Mouse (Mus musculus) olfactory bulb, adult 2 months (tissue): Measurements from ENCODE around the gene 1700013G24Rik. TPM values are rescaled to one million over a fixed set of nuclear protein-coding genes. Genes with fewer than 3 reads are reported as not detected.

Experiments used
- H3K27ac ChIP-seq: fragments of 200-500 bp; 2 replicates; pipeline ENCODE4 v1.5.1; 2012; ENCODE audit warnings: low read depth, low read length; ENCODE audit not compliant: insufficient read depth
- H3K4me1 ChIP-seq: fragments of 200-500 bp; 2 replicates; pipeline ENCODE4 v1.6.1; 2012; ENCODE audit warnings: low read length; ENCODE audit not compliant: control insufficient read depth, insufficient read depth
- H3K4me3 ChIP-seq: fragments of 200-500 bp; 2 replicates; pipeline ENCODE4 v1.5.1; 2012; ENCODE audit warnings: mild to moderate bottlenecking, low read depth, low read length, moderate library complexity; ENCODE audit not compliant: insufficient read depth
- CTCF ChIP-seq: fragments of 200-500 bp; IDR thresholded peaks from 2 replicates; pipeline ENCODE4 v1.5.1; 2012; ENCODE audit warnings: low read depth, mild to moderate bottlenecking, low read length, moderate library complexity; ENCODE audit not compliant: insufficient read depth
- POLR2A ChIP-seq: fragments of 200-500 bp; IDR thresholded peaks from 2 replicates; pipeline ENCODE4 v1.6.1; 2012; ENCODE audit warnings: mild to moderate bottlenecking, low read depth, low read length, moderate library complexity; ENCODE audit not compliant: insufficient read depth
- WGBS: fragments of 180-500 bp; shearing (Covaris S2); methylation state at CpG from one replicate; pipeline ENCODE4 v1.1.7; 2018; 5-methylcytosine and 5-hydroxymethylcytosine counted together
- polyA plus RNA-seq: library from polyadenylated mRNA; stranded (reverse); fragments of >200 nt; gene quantifications from 2 replicates; pipeline ENCODE4 v1.2.4, GENCODE M21; 2012; ENCODE audit warnings: low replicate concordance; ENCODE audit not compliant: missing spikeins, insufficient read depth, insufficient read length

Gene 1700013G24Rik
- polyA plus RNA-seq, 1 experiment: not detected

DNA sequence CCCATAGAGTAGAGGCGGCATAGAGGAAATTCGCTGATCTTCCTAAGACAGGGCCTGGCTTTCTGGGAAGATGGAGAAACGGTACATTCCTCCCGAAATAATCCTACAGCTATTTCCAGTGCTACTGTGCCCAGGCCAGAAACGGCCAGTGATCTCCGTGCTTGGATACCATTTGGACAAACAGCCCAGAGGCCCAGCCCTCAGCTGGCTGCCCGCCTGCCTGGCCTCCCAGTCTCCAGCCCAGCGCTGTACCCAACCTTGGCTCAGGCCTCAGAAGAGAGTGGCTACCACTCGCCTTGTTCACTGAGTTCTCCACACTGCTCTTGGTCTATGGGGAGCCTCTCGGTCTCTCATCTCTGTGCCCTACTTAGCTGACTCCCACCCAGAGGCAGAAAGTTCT is 3.4 kb upstream of the 1700013G24Rik start:
- 78% methylated on average over 10 of the region's 10 CpGs for WGBS
- TF ChIP-seq POLR2A (no peak), CTCF (no peak)
- Histone ChIP-seq H3K27ac (no peak overlapping the region), H3K4me1 (peaks cover 16% of the 10 kb centered on the region), H3K4me3 (no peak overlapping the region)

GRCm38 (mm10) chr4:137452190-137452589 is 894 bp upstream of the 1700013G24Rik start:
- Histone ChIP-seq H3K4me1 (peaks cover 16% of the 10 kb centered on the region), H3K4me3 (no peak overlapping the region), H3K27ac (no peak overlapping the region)
- WGBS: 98% methylated on average over 6 of the region's 6 CpGs
- TF ChIP-seq POLR2A (no peak), CTCF (no peak)

- Histone ChIP-seq H3K4me3 (no peak overlapping the region), H3K4me1 (no peaks in the 10 kb centered on the region), H3K27ac (no peak overlapping the region)
- WGBS: 93% methylated on average over 14 of the region's 14 CpGs
- no peak for TF ChIP-seq POLR2A
- TF ChIP-seq CTCF: no peak
Measured at GRCm38 (mm10) chr4:137454582-137454981, 1.5 kb downstream of the 1700013G24Rik start.

DNA sequence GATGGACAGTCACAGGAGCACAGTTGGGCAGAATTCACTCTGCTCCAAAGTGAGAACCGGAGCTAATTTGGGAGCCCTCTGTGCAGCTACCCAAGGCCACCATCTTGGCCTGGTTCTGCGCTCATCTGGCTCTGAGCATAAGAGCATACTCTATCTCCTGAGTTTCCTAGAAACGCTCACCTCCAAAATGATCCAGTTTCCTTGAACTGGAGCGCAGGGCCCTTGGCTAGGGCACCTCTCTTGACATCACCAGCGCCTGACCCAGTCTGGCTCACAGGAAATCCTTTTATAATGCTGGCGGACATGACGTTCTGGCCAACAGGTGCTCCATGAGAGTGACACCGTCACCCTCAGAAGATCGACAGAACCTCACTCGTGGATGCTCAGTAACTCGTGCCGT is 3.5 kb downstream of the 1700013G24Rik start:
- WGBS: 87% methylated on average over 12 of the region's 12 CpGs
- no peak overlapping the region for H3K4me3 ChIP-seq
- no peak overlapping the region for H3K27ac ChIP-seq
- TF ChIP-seq CTCF: no peak
- TF ChIP-seq POLR2A: no peak
- no peaks in the 10 kb centered on the region for H3K4me1 ChIP-seq

GRCm38 (mm10) chr4:137457292-137457691 is 4.2 kb downstream of the 1700013G24Rik start:
- no peak overlapping the region for H3K27ac ChIP-seq
- no peak for TF ChIP-seq CTCF
- no peak for TF ChIP-seq POLR2A
- 80% methylated on average over 4 of the region's 4 CpGs for WGBS

DNA sequence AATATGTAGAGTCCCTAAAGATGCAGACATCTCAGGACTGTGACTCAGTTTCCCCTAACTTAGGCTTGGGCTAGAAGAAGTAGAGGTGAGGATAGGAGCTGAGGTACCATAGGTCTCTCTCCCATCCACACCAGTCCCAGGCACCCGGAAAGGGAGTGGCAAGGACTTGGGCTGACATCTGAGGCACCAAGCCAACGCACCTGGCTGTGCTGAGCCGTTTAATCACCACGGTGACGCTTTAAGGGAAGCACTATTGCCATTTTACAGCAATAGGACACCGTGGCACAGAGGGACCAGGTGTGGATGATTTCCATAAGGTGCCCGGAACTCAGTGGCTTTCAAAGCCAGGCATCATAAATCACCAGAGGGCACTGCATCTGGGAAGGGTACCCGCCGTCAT is 5.2 kb downstream of the 1700013G24Rik start:
- 80% methylated on average over 9 of the region's 9 CpGs for WGBS
- H3K4me1 ChIP-seq: no peaks in the 10 kb centered on the region
- TF ChIP-seq CTCF (no peak), POLR2A (no peak)
- no peak overlapping the region for H3K4me3 ChIP-seq
- H3K27ac ChIP-seq: no peak overlapping the region

More at GRCm38 (mm10) chr4:137457292-137457691, 4.2 kb downstream of the 1700013G24Rik start:
- no peaks in the 10 kb centered on the region for H3K4me1 ChIP-seq
- no peak overlapping the region for H3K4me3 ChIP-seq

DNA sequence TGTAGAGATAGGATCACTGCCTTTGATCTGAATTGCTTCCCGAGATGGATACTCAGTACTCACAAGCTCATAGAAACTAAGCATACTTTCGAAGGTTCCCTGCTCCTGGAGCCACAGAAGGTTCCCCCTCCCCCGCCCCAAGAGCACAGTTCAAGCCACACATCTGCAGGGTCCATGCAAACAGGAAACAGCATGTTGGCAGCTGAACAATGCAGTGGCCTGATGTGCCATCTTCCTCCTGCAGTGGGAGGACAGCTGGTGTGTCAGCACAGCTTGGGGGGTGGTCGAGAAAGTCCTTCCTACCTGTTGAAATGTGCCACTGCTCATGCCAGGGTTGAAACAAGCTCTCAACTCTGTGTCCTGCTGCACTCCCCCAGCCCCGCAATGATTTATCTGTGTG is 5.8 kb downstream of the 1700013G24Rik start:
- no peaks in the 10 kb centered on the region for H3K4me1 ChIP-seq
- no peak for TF ChIP-seq POLR2A
- 71% methylated on average over 5 of the region's 5 CpGs for WGBS
- H3K4me3 ChIP-seq: no peak overlapping the region
- H3K27ac ChIP-seq: no peak overlapping the region

DNA sequence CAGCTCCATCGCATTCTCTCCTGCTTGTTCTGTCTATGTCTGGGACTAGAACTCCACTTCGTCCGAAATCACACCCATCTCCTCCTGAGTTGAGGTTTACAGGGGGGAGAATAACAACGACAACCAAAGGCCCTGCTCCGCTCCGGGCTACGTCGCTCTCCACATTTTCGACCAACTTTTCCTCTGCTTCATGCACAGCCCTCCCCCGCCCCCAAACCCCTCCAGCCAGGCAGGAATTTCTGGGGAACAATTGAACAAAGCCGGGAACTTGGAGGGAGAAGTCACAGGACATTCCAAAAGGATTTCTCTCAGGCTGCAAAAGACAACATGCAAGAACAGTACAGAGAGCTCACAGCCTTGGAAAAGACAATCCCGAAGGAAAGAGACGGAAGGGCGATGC is 7.6 kb downstream of the 1700013G24Rik start:
- TF ChIP-seq CTCF (no peak), POLR2A (no peak)
- Histone ChIP-seq H3K4me1 (0 out of 2 replicates have a peak, but pooled peaks cover 3% of the 10 kb centered on the region), H3K27ac (no peak overlapping the region), H3K4me3 (no peak overlapping the region)
- WGBS: 79% methylated on average over 14 of the region's 14 CpGs

GRCm38 (mm10) chr4:137461217-137461616 is 8.1 kb downstream of the 1700013G24Rik start:
- TF ChIP-seq CTCF: no peak
- TF ChIP-seq POLR2A: no peak

More at GRCm38 (mm10) chr4:137461217-137461616, 8.1 kb downstream of the 1700013G24Rik start:
- no peak overlapping the region for H3K27ac ChIP-seq
- no peak overlapping the region for H3K4me3 ChIP-seq
- 84% methylated on average over 4 of the region's 4 CpGs for WGBS
- H3K4me1 ChIP-seq: 0 out of 2 replicates have a peak, but pooled peaks cover 3% of the 10 kb centered on the region
